Mouse (Mus musculus) hindbrain, postnatal 0 days (tissue): ENCODE results near the gene A930009A15Rik. TPM values are rescaled to one million over a fixed set of nuclear protein-coding genes. Genes with fewer than 3 reads are reported as not detected.
A peak's percentile ranks its signal among the peaks of the same experiment; 100 is the strongest.

Source experiments
- ATAC-seq: fragments of 200-750 bp; cut with Nextera tagmentation; 2 replicates; pipeline ENCODE4 v1.8.0; 2017; ENCODE audit warnings: mild to moderate bottlenecking, moderate TSS enrichment, moderate library complexity
- DNase-seq: peaks from one replicate; pipeline ENCODE4 v3.0.0-alpha.2; 2015; ENCODE audit warnings: low spot score
- H3K27ac ChIP-seq: fragments of 300-500 bp; sonication (generic); 2 replicates; pipeline ENCODE4 v1.5.1; 2014; ENCODE audit warnings: mild to moderate bottlenecking
- H3K27me3 ChIP-seq: fragments of 300-500 bp; sonication (generic); 2 replicates; pipeline ENCODE4 v1.6.1; 2014; ENCODE audit warnings: low read length, mixed read lengths; ENCODE audit not compliant: insufficient read depth
- H3K36me3 ChIP-seq: fragments of 300-500 bp; sonication (generic); 2 replicates; pipeline ENCODE4 v1.6.1; 2014; ENCODE audit warnings: low read length, mixed read lengths; ENCODE audit not compliant: insufficient read depth
- H3K4me1 ChIP-seq: fragments of 300-500 bp; sonication (generic); 2 replicates; pipeline ENCODE4 v1.6.1; 2014; ENCODE audit warnings: antibody characterized with exemption, low read length, mixed read lengths; ENCODE audit not compliant: insufficient read depth
- H3K4me2 ChIP-seq: fragments of 300-500 bp; sonication (generic); 2 replicates; pipeline ENCODE4 v1.6.1; 2014; ENCODE audit warnings: low read depth, mild to moderate bottlenecking, low read length, moderate library complexity, mixed read lengths
- H3K4me3 ChIP-seq: fragments of 300-500 bp; sonication (generic); 2 replicates; pipeline ENCODE4 v1.5.1; 2014; ENCODE audit warnings: low read length
- H3K9ac ChIP-seq: fragments of 300-500 bp; sonication (generic); replicated peaks from 2 replicates; pipeline ENCODE4 v1.6.1; 2014; ENCODE audit warnings: mild to moderate bottlenecking, low read length, moderate library complexity, mixed read lengths
- H3K9me3 ChIP-seq: fragments of 300-500 bp; sonication (generic); 2 replicates; pipeline ENCODE4 v1.6.1; 2016; ENCODE audit warnings: low read length, mixed read lengths
- CTCF ChIP-seq: IDR thresholded peaks from 2 replicates; pipeline ENCODE4 v1.5.1; 2016; ENCODE audit warnings: antibody characterized with exemption, control low read depth, low read depth
- WGBS: fragments of 180-500 bp; shearing (Covaris S2); extraction: QIAGEN DNeasy Blood & Tissue Kit; methylation state at CpG from one replicate; pipeline ENCODE4 v1.1.7; 2014; 5-methylcytosine and 5-hydroxymethylcytosine counted together
- polyA plus RNA-seq: library from polyadenylated mRNA; unstranded; fragments of >200 nt; fragmentation: Nextera tagmentation; extraction: Ambion mirVana; gene quantifications from 2 replicates; pipeline ENCODE4 v1.2.1, GENCODE M21; 2015
- total RNA-seq: library from RNA; depleted of rRNA; stranded (reverse); fragments of >200 nt; gene quantifications from 2 replicates; pipeline ENCODE4 v1.2.3, GENCODE M21; 2014; rRNA removed

The A930009A15Rik gene
- total RNA-seq: 1.3 TPM in 1 of 2 replicates, not detected in the other
- 4.0 and 5.0 TPM in 2 replicates for polyA plus RNA-seq

GRCm38 (mm10) chr10:115569712-115570491, at the start of gene A930009A15Rik:
Gene A930009A15Rik, plus strand, starts transcription at chr10:115569986.
- TF ChIP-seq CTCF: no peak
- peak; percentile 46; the same call in 1 of the 2 replicates for ATAC-seq
- H3K9ac ChIP-seq: no peak within 1 kb of the TSS; the same call in 1 of the 2 replicates
- peak; percentile 40 for DNase-seq
- H3K36me3 ChIP-seq: no peaks in the 10 kb centered on the region
- H3K27me3 ChIP-seq: no peaks in the 10 kb centered on the region
- peak within 1 kb of the TSS; percentile 6; the same call in 1 of the 2 replicates for H3K4me3 ChIP-seq
- peak within 1 kb of the TSS; percentile 33 for H3K4me2 ChIP-seq
- no peaks in the 10 kb centered on the region for H3K4me1 ChIP-seq
- peak within 1 kb of the TSS; percentile 66 for H3K27ac ChIP-seq
- 46% methylated on average over 15 of the region's 15 CpGs for WGBS
- no peaks in the 10 kb centered on the region for H3K9me3 ChIP-seq

- H3K4me3 ChIP-seq: no peak overlapping the region
- DNase-seq (no peak), ATAC-seq (no peak)
- peak overlapping the region; percentile 30; the same call in 1 of the 2 replicates for H3K4me2 ChIP-seq
- H3K27ac ChIP-seq: no peak overlapping the region
- H3K9me3 ChIP-seq: no peaks in the 10 kb centered on the region
- no peak for TF ChIP-seq CTCF
- WGBS: 29% methylated on average over 17 of the region's 17 CpGs
- no peaks in the 10 kb centered on the region for H3K4me1 ChIP-seq
- no peaks in the 10 kb centered on the region for H3K36me3 ChIP-seq
- H3K27me3 ChIP-seq: no peaks in the 10 kb centered on the region
- H3K9ac ChIP-seq: no peak overlapping the region
These were observed 49.3 kb upstream of the A930009A15Rik start for GRCm38 (mm10) chr10:115520200-115521080.

- H3K27me3 ChIP-seq: no peaks in the 10 kb centered on the region
- H3K36me3 ChIP-seq: no peaks in the 10 kb centered on the region
- ATAC-seq: no peak
- H3K27ac ChIP-seq: no peak overlapping the region
- peak; percentile 38 for DNase-seq
- no peak for TF ChIP-seq CTCF
- WGBS: 14% methylated on average over 4 of the region's 4 CpGs
- no peak overlapping the region for H3K4me3 ChIP-seq
- no peaks in the 10 kb centered on the region for H3K4me1 ChIP-seq
- H3K9me3 ChIP-seq: no peaks in the 10 kb centered on the region
- H3K9ac ChIP-seq: no peak overlapping the region
- H3K4me2 ChIP-seq: 0 out of 2 replicates have a peak overlapping the region, but pooled peaks have one; percentile 30
These were observed 48.7 kb upstream of the A930009A15Rik start for GRCm38 (mm10) chr10:115521081-115521451.

DNA sequence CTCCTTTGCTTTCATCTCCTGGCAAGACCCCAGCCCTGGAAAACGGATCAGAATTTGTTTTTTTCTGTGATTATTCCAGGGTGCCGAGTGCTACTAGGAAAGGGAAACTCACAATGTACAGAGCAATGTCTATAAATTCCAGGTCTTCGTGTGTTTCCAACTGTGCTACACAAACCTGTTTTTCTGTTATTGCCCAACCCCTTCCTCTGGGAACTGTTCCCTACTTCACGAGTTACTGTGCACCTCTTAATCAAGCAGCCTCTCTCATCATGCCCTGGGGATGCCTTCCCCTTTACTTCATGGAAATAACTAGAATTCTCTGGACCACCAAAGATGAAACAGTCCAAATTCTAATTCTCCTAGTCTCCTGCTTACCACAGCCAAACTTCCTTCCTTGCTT, 40.9 kb upstream of the A930009A15Rik start:
- no peak for TF ChIP-seq CTCF
- no peak for ATAC-seq
- Histone ChIP-seq H3K9ac (no peak overlapping the region), H3K4me2 (no peak overlapping the region), H3K4me3 (no peak overlapping the region), H3K36me3 (no peaks in the 10 kb centered on the region), H3K9me3 (no peaks in the 10 kb centered on the region), H3K27ac (no peak overlapping the region), H3K27me3 (no peaks in the 10 kb centered on the region), H3K4me1 (no peaks in the 10 kb centered on the region)
- WGBS: 57% methylated on average over 4 of the region's 4 CpGs
- no peak for DNase-seq

DNA sequence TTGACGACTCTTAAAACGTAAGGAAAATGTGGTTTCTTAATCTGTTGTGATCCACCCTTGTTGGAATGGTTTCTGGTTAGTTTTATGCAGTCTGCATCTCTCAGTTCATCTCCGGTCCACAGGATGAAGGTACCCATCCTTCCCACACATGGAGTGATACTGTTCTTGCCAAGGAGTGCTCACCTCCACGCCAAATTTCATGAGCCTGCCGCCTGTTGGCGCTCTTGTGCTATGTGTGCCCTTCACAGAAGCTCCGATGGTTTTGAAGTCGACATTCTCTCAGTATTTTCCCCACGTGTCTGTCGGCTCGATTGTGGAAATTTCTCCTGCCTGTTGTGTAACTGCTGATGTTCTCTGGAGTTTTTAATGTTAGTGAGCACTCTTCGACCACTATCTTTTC, 40.0 kb upstream of the A930009A15Rik start:
- no peak for TF ChIP-seq CTCF
- no peak overlapping the region for H3K27ac ChIP-seq
- H3K4me1 ChIP-seq: no peaks in the 10 kb centered on the region
- H3K4me3 ChIP-seq: no peak overlapping the region
- H3K4me2 ChIP-seq: no peak overlapping the region
- H3K36me3 ChIP-seq: no peaks in the 10 kb centered on the region
- H3K27me3 ChIP-seq: no peaks in the 10 kb centered on the region
- ATAC-seq (no peak), DNase-seq (no peak)
- H3K9me3 ChIP-seq: no peaks in the 10 kb centered on the region
- H3K9ac ChIP-seq: no peak overlapping the region
- 86% methylated on average over 12 of the region's 12 CpGs for WGBS

GRCm38 (mm10) chr10:115530746-115531145, 39.0 kb upstream of the A930009A15Rik start:
- WGBS: 82% methylated on average over 2 of the region's 2 CpGs
- H3K4me3 ChIP-seq: no peak overlapping the region
- H3K27ac ChIP-seq: no peak overlapping the region
- no peak overlapping the region for H3K4me2 ChIP-seq
- H3K9me3 ChIP-seq: no peaks in the 10 kb centered on the region
- TF ChIP-seq CTCF: no peak
- ATAC-seq (no peak), DNase-seq (no peak)
- H3K4me1 ChIP-seq: no peaks in the 10 kb centered on the region
- H3K27me3 ChIP-seq: no peaks in the 10 kb centered on the region
- H3K36me3 ChIP-seq: no peaks in the 10 kb centered on the region
- no peak overlapping the region for H3K9ac ChIP-seq
